Mouse (Mus musculus) 416B (cell line): ENCODE measurements around the gene Nf1.
"Not testable (repeated sequence)": the region's sequence is repeated elsewhere in the genome, so short reads cannot be mapped to it uniquely, and the experiment has no call there.

Experiments used
- DNase-seq: peaks from one replicate; pipeline ENCODE4 v3.0.0; 2011; ENCODE audit warnings: low read depth

Nf1 gene

GRCm38 (mm10) chr11:79339234-79339807 lies at the start of gene Nf1:
Nf1 (plus strand) TSS chr11:79339693.
- DNase-seq: peak; percentile 94

DNA sequence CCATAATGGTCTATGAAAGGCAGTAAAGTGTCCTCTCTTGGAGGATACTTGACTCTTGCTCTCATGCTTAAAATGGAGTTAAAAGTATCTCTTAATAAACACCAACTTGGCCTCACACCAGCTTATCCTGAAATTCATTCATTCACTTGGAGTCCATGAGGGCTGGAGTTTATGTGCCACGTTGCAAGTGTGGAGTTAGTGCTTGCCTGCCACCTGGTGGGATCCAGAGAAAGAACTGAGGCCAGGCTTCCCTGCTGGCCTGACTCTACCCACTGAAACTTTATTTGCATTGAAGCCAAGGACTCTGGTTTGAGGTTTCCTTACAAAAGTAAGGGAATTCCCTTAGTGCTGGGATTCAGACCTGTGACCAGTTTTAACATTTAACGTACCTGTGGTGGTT lies 49.0 kb upstream of the Nf1 start:
- DNase-seq: peak; percentile 82

DNA sequence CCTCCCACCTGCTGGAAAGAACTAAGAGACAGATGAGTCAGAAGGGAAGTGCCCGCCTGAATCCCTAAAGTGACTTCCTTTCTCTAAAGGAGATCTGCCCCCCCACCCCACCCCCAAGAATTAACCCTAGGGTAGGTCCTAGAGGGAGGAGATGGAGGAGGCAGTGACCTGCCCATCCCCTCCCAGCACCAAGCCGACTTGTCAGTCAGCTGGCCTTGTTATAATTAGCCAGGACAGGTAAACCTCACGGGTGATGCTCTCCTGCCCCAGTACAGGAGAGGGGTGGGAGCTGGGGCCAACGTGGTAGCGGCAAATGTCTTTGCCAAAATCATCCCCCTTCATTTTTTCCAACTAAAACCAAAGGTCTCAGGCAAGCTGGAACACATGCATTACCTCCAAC lies 47.8 kb upstream of the Nf1 start:
- no peak for DNase-seq

GRCm38 (mm10) chr11:79292130-79292529 lies 47.4 kb upstream of the Nf1 start:
- DNase-seq: no peak

- no peak for DNase-seq
Measured at GRCm38 (mm10) chr11:79293025-79293424, 46.5 kb upstream of the Nf1 start.

DNA sequence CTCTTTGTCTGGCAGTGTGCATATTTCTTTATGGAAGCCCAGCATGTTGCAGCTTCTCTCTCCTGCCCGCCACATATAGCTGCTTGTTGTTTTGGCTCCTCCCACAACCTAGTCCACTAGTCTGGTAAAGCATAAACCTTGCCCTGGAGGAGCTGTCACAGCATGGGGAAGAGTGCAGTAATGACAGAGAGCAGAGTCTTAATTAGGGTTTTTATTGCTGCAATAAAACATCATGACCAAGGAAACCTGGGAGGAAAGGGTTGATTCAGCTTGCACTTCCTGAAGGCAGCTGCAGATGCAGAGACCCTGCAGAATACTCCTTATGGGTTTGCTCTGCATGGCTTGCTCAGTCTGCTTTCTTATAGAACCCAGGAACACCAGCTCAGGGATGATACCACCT lies 45.5 kb upstream of the Nf1 start:
- DNase-seq: peak; percentile 58

GRCm38 (mm10) chr11:79296167-79296566 lies 43.3 kb upstream of the Nf1 start:
- DNase-seq: peak; percentile 83

DNA sequence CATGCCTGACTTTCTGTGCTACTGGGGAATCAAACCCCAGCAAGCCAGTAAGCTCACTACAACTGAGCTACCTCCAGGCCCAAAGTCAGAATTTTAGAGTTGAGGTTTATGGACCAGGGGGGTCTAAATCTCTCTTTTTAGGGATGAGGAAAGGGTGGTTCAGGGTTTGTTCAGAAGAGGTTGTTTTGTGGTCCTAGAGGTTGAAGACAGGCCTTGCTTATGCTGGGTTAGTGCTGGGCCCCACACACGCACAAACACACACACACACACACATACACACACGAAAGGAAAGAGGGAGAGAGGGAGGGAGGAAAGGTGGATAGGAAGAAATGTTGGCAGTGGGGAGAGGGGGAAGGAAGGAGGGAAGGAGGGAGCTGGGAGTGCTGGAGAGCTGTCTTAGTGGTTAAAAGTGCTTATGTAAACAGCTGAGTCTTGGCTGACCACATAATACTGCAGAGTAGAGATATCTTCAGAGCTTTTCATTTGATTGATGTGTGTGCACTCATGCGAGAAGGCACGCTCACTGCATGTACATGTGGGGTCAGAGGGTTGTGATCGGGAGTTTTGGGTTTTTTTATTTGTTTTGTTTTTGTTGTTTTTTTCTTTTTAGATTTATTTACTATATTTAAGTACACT lies 42.5 kb upstream of the Nf1 start, which contains the start of gene Gm9964:
Gm9964 (minus strand) TSS at position 51 of the 636 bp plus-strand sequence.
- peak; percentile 95 for DNase-seq

- DNase-seq: peak; percentile 53
Measured at GRCm38 (mm10) chr11:79299719-79300431, 39.6 kb upstream of the Nf1 start.

- no peak for DNase-seq
Measured at GRCm38 (mm10) chr11:79303109-79303508, 36.4 kb upstream of the Nf1 start.

DNA sequence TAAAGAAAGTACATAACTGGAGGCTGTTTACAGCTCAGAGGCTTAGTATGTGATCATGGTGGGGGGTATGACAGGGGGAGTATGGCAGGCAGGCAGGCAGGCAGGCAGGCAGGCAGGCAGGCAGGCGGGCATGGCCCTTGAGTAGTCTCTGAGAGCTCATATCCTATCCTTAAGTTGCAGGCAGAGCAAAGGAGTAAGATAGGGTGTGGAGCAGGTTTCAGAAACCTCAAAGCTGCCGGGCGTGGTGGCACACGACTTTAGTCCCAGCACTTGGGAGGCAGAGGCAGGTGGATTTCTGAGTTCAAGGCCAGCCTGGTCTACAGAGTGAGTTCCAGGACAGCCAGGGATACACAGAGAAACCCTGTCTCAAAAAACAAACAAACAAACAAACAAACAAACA lies 35.2 kb upstream of the Nf1 start:
- DNase-seq: not testable (repeated sequence)

GRCm38 (mm10) chr11:79305697-79306340 lies 33.7 kb upstream of the Nf1 start:
- peak; percentile 81 for DNase-seq

DNA sequence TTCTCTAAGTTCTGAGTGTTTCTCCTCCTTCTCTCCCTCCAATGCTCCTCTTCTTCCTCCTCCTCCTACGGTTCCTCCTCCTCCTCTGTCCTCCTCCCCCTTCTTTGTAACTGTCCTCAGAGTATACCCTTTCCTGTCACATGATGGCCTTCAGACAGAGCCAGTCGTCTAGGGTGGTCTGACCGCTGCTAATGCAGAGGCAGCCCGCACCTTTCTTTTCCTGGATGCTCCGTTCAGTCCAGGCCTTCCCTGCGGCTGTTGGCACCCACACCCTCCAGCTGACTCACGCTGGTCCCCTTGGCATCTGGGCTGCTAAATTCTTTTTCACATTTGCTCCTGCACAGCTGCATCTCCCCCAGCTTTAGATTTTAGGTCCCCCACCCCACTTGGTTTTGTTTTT lies 33.0 kb upstream of the Nf1 start:
- peak; percentile 95 for DNase-seq

GRCm38 (mm10) chr11:79306996-79307395 lies 32.5 kb upstream of the Nf1 start:
- peak; percentile 92 for DNase-seq

DNA sequence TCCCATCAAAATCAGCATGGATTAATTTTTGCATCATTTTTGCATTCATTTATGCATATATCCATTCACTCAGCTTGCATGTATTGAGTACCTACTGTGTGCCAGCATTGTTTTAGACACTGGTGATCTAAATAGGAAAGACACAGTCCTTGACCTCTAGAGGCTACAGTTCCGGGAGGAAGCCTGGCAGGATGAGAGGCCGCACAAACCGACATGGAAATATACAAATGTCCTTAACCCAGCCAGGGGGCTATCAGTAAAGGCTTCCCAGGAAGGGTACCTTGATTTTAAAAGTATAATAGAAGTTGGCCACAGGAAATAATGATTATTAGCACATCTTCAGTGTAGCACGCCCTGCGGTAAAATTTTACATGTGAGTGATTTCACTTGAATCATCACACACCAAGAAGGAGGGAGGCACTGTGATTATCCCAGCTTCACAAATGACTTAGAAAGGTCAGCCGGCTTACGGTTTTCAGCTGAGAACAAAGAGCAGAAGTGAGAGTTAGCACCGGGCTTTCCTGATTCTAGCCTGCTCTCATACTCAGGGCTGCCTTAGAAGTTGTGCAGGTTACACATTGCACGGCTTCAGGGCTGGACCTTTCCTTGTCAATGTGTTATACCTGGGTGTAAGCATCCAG lies 31.8 kb upstream of the Nf1 start:
- DNase-seq: peak; percentile 66

GRCm38 (mm10) chr11:79310467-79310866 lies 29.0 kb upstream of the Nf1 start:
- peak; percentile 75 for DNase-seq

DNA sequence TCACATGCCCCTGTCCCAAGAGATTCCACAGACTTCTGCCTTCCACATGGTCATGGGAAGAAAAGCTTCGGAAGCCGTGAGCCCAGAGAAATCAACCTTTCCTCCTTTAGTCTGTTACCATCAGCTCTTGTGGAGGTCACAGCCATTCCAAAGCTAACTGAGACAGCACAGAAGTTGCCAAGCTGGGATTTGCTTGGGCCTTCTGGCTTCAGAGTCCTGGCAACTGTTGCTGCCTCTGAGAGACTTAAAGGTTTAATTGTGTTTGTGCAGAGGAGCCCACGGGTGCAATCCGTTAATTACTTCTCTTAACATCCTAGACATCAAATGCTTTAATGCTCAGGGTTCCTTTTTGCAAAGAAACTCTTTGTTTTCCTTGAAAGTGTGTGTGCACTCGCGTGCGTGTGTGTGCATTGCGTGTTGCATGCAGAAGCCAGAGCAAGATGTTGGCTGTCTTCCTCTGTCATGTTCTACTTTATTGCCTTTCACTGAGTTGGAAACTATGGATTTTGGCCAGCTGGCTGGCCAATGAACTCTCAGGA lies 22.6 kb upstream of the Nf1 start:
- DNase-seq: no peak

DNA sequence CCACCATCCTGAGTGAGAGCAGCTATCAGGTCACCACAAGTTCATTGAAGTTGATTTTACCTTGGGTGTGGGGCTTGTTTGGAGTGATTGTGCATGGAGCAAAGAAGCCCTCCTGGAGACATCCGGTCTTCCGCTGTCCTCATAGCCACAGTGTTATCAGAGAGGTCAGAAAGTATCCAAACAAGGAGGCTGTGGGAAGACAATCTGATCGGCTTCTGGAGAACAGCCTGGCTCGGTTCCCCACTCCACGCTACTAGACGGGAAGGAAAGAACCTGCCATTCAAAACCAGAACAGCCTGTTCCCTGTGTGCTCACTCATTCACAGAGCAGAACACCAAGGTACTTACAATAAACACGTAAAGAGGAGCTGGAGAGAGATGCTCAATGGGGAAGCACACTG lies 19.7 kb upstream of the Nf1 start:
- DNase-seq: no peak

DNA sequence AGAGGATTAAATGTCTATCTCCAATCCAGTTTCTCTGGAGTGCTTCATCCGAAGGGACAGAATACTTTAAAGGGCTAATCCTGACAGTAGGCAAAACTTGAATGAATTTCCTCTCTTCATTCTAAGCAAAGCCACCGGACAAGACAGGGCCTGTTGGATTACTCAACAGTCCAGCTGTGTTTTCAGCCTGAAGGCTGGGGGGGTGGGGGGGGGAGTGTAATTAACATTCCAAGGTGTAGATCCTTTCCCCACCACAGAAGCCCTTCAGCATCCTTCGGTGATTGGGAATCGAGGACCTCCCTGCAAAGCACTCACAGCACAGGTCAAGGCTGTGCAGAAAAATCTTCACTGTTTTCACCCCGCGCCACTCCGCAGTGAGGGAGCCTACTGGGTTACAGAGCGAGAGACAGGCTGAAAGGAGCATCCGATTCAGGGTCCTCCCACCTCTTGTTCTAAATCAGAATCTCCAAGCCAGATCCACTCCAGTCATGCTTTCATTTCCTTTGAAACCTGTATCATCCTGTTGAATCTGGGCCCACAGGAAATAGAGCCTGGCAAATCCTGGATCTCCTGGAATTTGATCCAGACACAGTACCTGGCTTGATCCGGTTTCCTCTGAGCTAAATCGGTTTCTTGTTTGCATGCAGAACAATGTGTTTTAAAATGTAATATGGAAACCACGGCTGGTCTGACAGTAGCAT lies 15.4 kb upstream of the Nf1 start:
- no peak for DNase-seq

DNA sequence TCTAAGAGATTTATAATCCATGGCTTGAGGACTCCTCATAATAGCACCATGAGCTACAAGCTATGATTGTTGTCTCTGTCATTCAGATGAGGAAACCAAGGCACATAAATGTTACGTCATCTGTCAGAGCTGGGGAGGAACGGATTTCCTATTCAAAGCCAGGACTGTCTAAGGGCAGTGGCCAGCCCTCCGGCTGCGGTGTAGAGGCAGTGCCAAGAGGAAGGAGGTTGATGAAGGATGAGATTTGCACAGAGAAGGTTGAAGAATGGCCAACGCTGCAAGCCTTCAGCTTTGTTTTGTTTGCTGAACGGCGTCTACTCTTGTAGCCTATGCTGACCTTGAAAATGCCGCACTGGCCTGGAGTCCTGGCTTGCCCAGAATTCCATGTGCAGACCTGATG lies 13.8 kb upstream of the Nf1 start:
- DNase-seq: peak; percentile 94

- no peak for DNase-seq
Measured at GRCm38 (mm10) chr11:79327106-79327505, 12.4 kb upstream of the Nf1 start.
